Mouse (Mus musculus): ENCODE measurements at regions not wholly inside any gene's neighbourhood (a gene's known extent, or its start where the extent isn't known, plus 50 kb on each side); places are given as distances from the start of the nearest gene placed in this dataset.
A peak's percentile ranks its signal among the peaks of the same experiment; 100 is the strongest.

- peak; percentile 23 for DNase-seq (ENCODE audit: low read depth, low spot score)
These were observed 58.6 kb downstream of the Kcnrg start for GRCm38 (mm10) chr14:61665815-61666214.

- DNase-seq (ENCODE audit: low read depth, low spot score): no peak
These were observed 65.9 kb downstream of the Kcnrg start for GRCm38 (mm10) chr14:61673184-61673583.

- DNase-seq (ENCODE audit: low read depth, low spot score): no peak
These were observed 70.8 kb downstream of the Kcnrg start for GRCm38 (mm10) chr14:61678107-61678506.

GRCm38 (mm10) chr14:61680818-61681707 lies 73.8 kb downstream of the Kcnrg start:
- peak; percentile 97 for DNase-seq (ENCODE audit: low read depth, low spot score)

GRCm38 (mm10) chr14:61681708-61682701 lies 74.7 kb downstream of the Kcnrg start:
- peak; percentile 97 for DNase-seq (ENCODE audit: low read depth, low spot score)

GRCm38 (mm10) chr14:61682721-61683355 lies 75.6 kb downstream of the Kcnrg start:
- peak; percentile 91 for DNase-seq (ENCODE audit: low read depth, low spot score)

- DNase-seq (ENCODE audit: low read depth, low spot score): no peak
These were observed 76.1 kb downstream of the Kcnrg start for GRCm38 (mm10) chr14:61683356-61683740.

- peak; percentile 89 for DNase-seq (ENCODE audit: low read depth, low spot score)
These were observed 76.6 kb downstream of the Kcnrg start for GRCm38 (mm10) chr14:61683791-61684411.

GRCm38 (mm10) chr14:61684473-61685230 lies 77.4 kb downstream of the Kcnrg start:
- DNase-seq (ENCODE audit: low read depth, low spot score): peak; percentile 88

GRCm38 (mm10) chr14:61685231-61685800 lies 78.1 kb downstream of the Kcnrg start:
- DNase-seq (ENCODE audit: low read depth, low spot score): no peak

- peak; percentile 79 for DNase-seq (ENCODE audit: low read depth, low spot score)
These were observed 78.9 kb downstream of the Kcnrg start for GRCm38 (mm10) chr14:61686101-61686691.

- DNase-seq (ENCODE audit: low read depth, low spot score): peak; percentile 83
These were observed 79.6 kb downstream of the Kcnrg start for GRCm38 (mm10) chr14:61686821-61687341.

GRCm38 (mm10) chr14:61687346-61688012 lies 80.2 kb downstream of the Kcnrg start:
- DNase-seq (ENCODE audit: low read depth, low spot score): no peak

GRCm38 (mm10) chr14:61688013-61688520 lies 80.8 kb downstream of the Kcnrg start:
- DNase-seq (ENCODE audit: low read depth, low spot score): no peak

- no peak for DNase-seq (ENCODE audit: low read depth, low spot score)
These were observed 81.4 kb downstream of the Kcnrg start for GRCm38 (mm10) chr14:61688666-61689065.

- DNase-seq (ENCODE audit: low read depth, low spot score): no peak
These were observed 82.0 kb downstream of the Kcnrg start for GRCm38 (mm10) chr14:61689281-61689680.

- no peak for DNase-seq (ENCODE audit: low read depth, low spot score)
These were observed 82.5 kb downstream of the Kcnrg start for GRCm38 (mm10) chr14:61689776-61690175.

GRCm38 (mm10) chr14:61691785-61692372 lies 84.6 kb downstream of the Kcnrg start:
- DNase-seq (ENCODE audit: low read depth, low spot score): no peak
